Mouse (Mus musculus): Measurements from ENCODE around the gene Olfr1121.
"Not testable (repeated sequence)": the region's sequence is repeated elsewhere in the genome, so short reads cannot be mapped to it uniquely, and the experiment has no call there.

Gene Olfr1121

GRCm38 (mm10) chr2:87369595-87369994 lies at the start of gene Olfr1121:
Gene Olfr1121, plus strand, starts transcription at chr2:87369895.
- no peak for DNase-seq (ENCODE audit: low spot score)

GRCm38 (mm10) chr2:87354515-87354914 lies 15.2 kb upstream of the Olfr1121 start, which contains the start of gene Olfr1120:
Gene Olfr1120, plus strand, starts transcription at chr2:87354815.
- DNase-seq (ENCODE audit: low spot score): no peak

GRCm38 (mm10) chr2:87360121-87360520 lies 9.6 kb upstream of the Olfr1121 start:
- DNase-seq (ENCODE audit: low spot score): not testable (repeated sequence)

- no peak for DNase-seq (ENCODE audit: low spot score)
These were observed 2.0 kb downstream of the Olfr1121 start for GRCm38 (mm10) chr2:87371726-87372125.

- DNase-seq (ENCODE audit: low spot score): no peak
These were observed 14.2 kb downstream of the Olfr1121 start for GRCm38 (mm10) chr2:87383935-87384334.

GRCm38 (mm10) chr2:87385549-87385948 lies 15.9 kb downstream of the Olfr1121 start, which contains the start of gene Olfr1122:
Gene Olfr1122, plus strand, starts transcription at chr2:87385849.
- DNase-seq (ENCODE audit: low spot score): no peak

GRCm38 (mm10) chr2:87393605-87394004 lies 23.9 kb downstream of the Olfr1121 start:
- not testable (repeated sequence) for DNase-seq (ENCODE audit: low spot score)

GRCm38 (mm10) chr2:87394686-87395085 lies 25.0 kb downstream of the Olfr1121 start:
- not testable (repeated sequence) for DNase-seq (ENCODE audit: low spot score)

GRCm38 (mm10) chr2:87416335-87416734 lies 46.6 kb downstream of the Olfr1121 start, which contains the start of gene Olfr1123:
Gene Olfr1123, plus strand, starts transcription at chr2:87416635.
- no peak for DNase-seq (ENCODE audit: low spot score)
